Mouse (Mus musculus) forebrain, embryonic 11.5 days (tissue): ENCODE measurements around the gene Syt16. TPM values are rescaled to one million over a fixed set of nuclear protein-coding genes. Genes with fewer than 3 reads are reported as not detected.

Experiments used
- ATAC-seq: fragments of 200-750 bp; cut with Nextera tagmentation; replicated peaks from 2 replicates; pipeline ENCODE4 v1.8.0; 2017; ENCODE audit warnings: moderate TSS enrichment; ENCODE audit not compliant: low FRiP score
- DNase-seq: peaks from one replicate; pipeline ENCODE4 v3.0.0-alpha.2; 2017; ENCODE audit warnings: low spot score
- H3K27ac ChIP-seq: fragments of 300-500 bp; sonication (generic); 2 replicates; pipeline ENCODE4 v1.5.1; 2014; ENCODE audit warnings: low read depth, low read length
- H3K27me3 ChIP-seq: fragments of 300-500 bp; sonication (generic); 2 replicates; pipeline ENCODE4 v1.6.1; 2014; ENCODE audit warnings: mild to moderate bottlenecking, low read length, mixed read lengths; ENCODE audit not compliant: control insufficient read depth, insufficient read depth
- H3K36me3 ChIP-seq: fragments of 300-500 bp; sonication (generic); 2 replicates; pipeline ENCODE4 v1.6.1; 2014; ENCODE audit warnings: mild to moderate bottlenecking, low read length, moderate library complexity, mixed read lengths; ENCODE audit not compliant: control insufficient read depth, insufficient read depth
- H3K4me1 ChIP-seq: fragments of 300-500 bp; sonication (generic); replicated peaks from 2 replicates; pipeline ENCODE4 v1.6.1; 2014; ENCODE audit warnings: low read length, mixed read lengths; ENCODE audit not compliant: control insufficient read depth, insufficient read depth
- H3K4me2 ChIP-seq: fragments of 300-500 bp; sonication (generic); 2 replicates; pipeline ENCODE4 v1.6.1; 2014; ENCODE audit warnings: low read depth, mild to moderate bottlenecking, low read length, moderate library complexity, mixed read lengths; ENCODE audit not compliant: severe bottlenecking
- H3K4me3 ChIP-seq: fragments of 300-500 bp; sonication (generic); 2 replicates; pipeline ENCODE4 v1.5.1; 2014; ENCODE audit warnings: low read depth, low read length
- H3K9ac ChIP-seq: fragments of 300-500 bp; sonication (generic); 2 replicates; pipeline ENCODE4 v1.6.1; 2014; ENCODE audit warnings: low read length
- H3K9me3 ChIP-seq: fragments of 300-500 bp; sonication (generic); 2 replicates; pipeline ENCODE4 v1.6.1; 2016; ENCODE audit warnings: low read length, mixed read lengths; ENCODE audit not compliant: control insufficient read depth
- WGBS: fragments of 180-500 bp; shearing (Covaris S2); extraction: QIAGEN DNeasy Blood & Tissue Kit; methylation state at CpG from one replicate; pipeline ENCODE4 v1.1.7; 2014; 5-methylcytosine and 5-hydroxymethylcytosine counted together
- polyA plus RNA-seq: library from polyadenylated mRNA; unstranded; fragments of >200 nt; fragmentation: Nextera tagmentation; extraction: Ambion mirVana; gene quantifications from 2 replicates; pipeline ENCODE4 v1.2.1, GENCODE M21; 2014

The Syt16 gene
- polyA plus RNA-seq, 1 experiment from 2014 or later = 4.9 TPM

- ATAC-seq (no peak), DNase-seq (no peak)
- Histone ChIP-seq H3K9me3 (no peaks in the 10 kb centered on the region), H3K36me3 (no peaks in the 10 kb centered on the region), H3K4me1 (no peaks in the 10 kb centered on the region), H3K4me2 (no peak overlapping the region), H3K4me3 (no peak overlapping the region), H3K27ac (no peak overlapping the region), H3K9ac (no peak overlapping the region), H3K27me3 (no peaks in the 10 kb centered on the region)
- 89% methylated on average over 10 of the region's 10 CpGs for WGBS
Measured at GRCm38 (mm10) chr12:74230808-74231207, 233.3 kb downstream of the Syt16 start.

GRCm38 (mm10) chr12:74232845-74233244 is 235.4 kb downstream of the Syt16 start:
- Histone ChIP-seq H3K27me3 (no peaks in the 10 kb centered on the region), H3K4me2 (no peak overlapping the region), H3K9me3 (no peaks in the 10 kb centered on the region), H3K4me1 (no peaks in the 10 kb centered on the region), H3K4me3 (no peak overlapping the region), H3K36me3 (no peaks in the 10 kb centered on the region), H3K27ac (no peak overlapping the region), H3K9ac (no peak overlapping the region)
- DNase-seq (no peak), ATAC-seq (no peak)
- 74% methylated on average over 1 of the region's 1 CpGs for WGBS

- H3K36me3 ChIP-seq = no peaks in the 10 kb centered on the region
- DNase-seq (no peak), ATAC-seq (no peak)
- no peaks in the 10 kb centered on the region for H3K9me3 ChIP-seq
- no peaks in the 10 kb centered on the region for H3K27me3 ChIP-seq
- WGBS = 85% methylated on average over 8 of the region's 8 CpGs
- no peak overlapping the region for H3K27ac ChIP-seq
- H3K4me2 ChIP-seq = no peak overlapping the region
- no peaks in the 10 kb centered on the region for H3K4me1 ChIP-seq
- H3K4me3 ChIP-seq = no peak overlapping the region
- no peak overlapping the region for H3K9ac ChIP-seq
Measured at GRCm38 (mm10) chr12:74236191-74236590, 238.7 kb downstream of the Syt16 start.

GRCm38 (mm10) chr12:74238056-74238455 is 240.6 kb downstream of the Syt16 start:
- no peak for ATAC-seq
- Histone ChIP-seq H3K27me3 (no peaks in the 10 kb centered on the region), H3K4me1 (no peaks in the 10 kb centered on the region), H3K36me3 (no peaks in the 10 kb centered on the region), H3K4me2 (no peak overlapping the region), H3K9ac (no peak overlapping the region), H3K27ac (no peak overlapping the region), H3K4me3 (no peak overlapping the region), H3K9me3 (no peaks in the 10 kb centered on the region)
- 81% methylated on average over 7 of the region's 7 CpGs for WGBS
- no peak for DNase-seq

GRCm38 (mm10) chr12:74238806-74239205 is 241.3 kb downstream of the Syt16 start:
- no peak overlapping the region for H3K4me3 ChIP-seq
- no peaks in the 10 kb centered on the region for H3K27me3 ChIP-seq
- no peaks in the 10 kb centered on the region for H3K36me3 ChIP-seq
- no peaks in the 10 kb centered on the region for H3K9me3 ChIP-seq
- H3K4me1 ChIP-seq = no peaks in the 10 kb centered on the region
- no peak overlapping the region for H3K4me2 ChIP-seq
- H3K27ac ChIP-seq = no peak overlapping the region
- DNase-seq (no peak), ATAC-seq (no peak)
- no peak overlapping the region for H3K9ac ChIP-seq
- WGBS = 85% methylated on average over 2 of the region's 2 CpGs

GRCm38 (mm10) chr12:74264846-74265245 is 267.4 kb downstream of the Syt16 start:
- H3K4me3 ChIP-seq = no peak overlapping the region
- DNase-seq (no peak), ATAC-seq (no peak)
- no peaks in the 10 kb centered on the region for H3K36me3 ChIP-seq
- 62% methylated on average over 3 of the region's 3 CpGs for WGBS
- no peak overlapping the region for H3K4me2 ChIP-seq
- no peaks in the 10 kb centered on the region for H3K27me3 ChIP-seq
- H3K9ac ChIP-seq = no peak overlapping the region
- no peak overlapping the region for H3K27ac ChIP-seq
- no peaks in the 10 kb centered on the region for H3K9me3 ChIP-seq
- no peaks in the 10 kb centered on the region for H3K4me1 ChIP-seq

GRCm38 (mm10) chr12:74267049-74267448 is 269.6 kb downstream of the Syt16 start:
- Histone ChIP-seq H3K9ac (no peak overlapping the region), H3K27ac (no peak overlapping the region)

GRCm38 (mm10) chr12:74268644-74269285 is 271.3 kb downstream of the Syt16 start:
- WGBS = 75% methylated on average over 15 of the region's 15 CpGs
- peak; percentile 53; the same call in 1 of the 2 replicates for ATAC-seq
- no peak overlapping the region for H3K4me2 ChIP-seq

More at GRCm38 (mm10) chr12:74267049-74267448, 269.6 kb downstream of the Syt16 start:
- Histone ChIP-seq H3K4me3 (no peak overlapping the region), H3K36me3 (no peaks in the 10 kb centered on the region), H3K4me2 (no peak overlapping the region), H3K4me1 (no peaks in the 10 kb centered on the region), H3K9me3 (no peaks in the 10 kb centered on the region), H3K27me3 (no peaks in the 10 kb centered on the region)
- WGBS = 92% methylated on average over 4 of the region's 4 CpGs
- no peak for ATAC-seq
- no peak for DNase-seq

GRCm38 (mm10) chr12:74272545-74272944 is 275.1 kb downstream of the Syt16 start:
- H3K27ac ChIP-seq = no peak overlapping the region
- H3K4me2 ChIP-seq = no peak overlapping the region
- no peak overlapping the region for H3K9ac ChIP-seq
- WGBS = 95% methylated on average over 17 of the region's 17 CpGs
- no peaks in the 10 kb centered on the region for H3K4me1 ChIP-seq
- no peaks in the 10 kb centered on the region for H3K36me3 ChIP-seq
- DNase-seq = no peak
- ATAC-seq = no peak
- H3K4me3 ChIP-seq = no peak overlapping the region
- H3K9me3 ChIP-seq = no peaks in the 10 kb centered on the region
- no peaks in the 10 kb centered on the region for H3K27me3 ChIP-seq

More at GRCm38 (mm10) chr12:74268644-74269285, 271.3 kb downstream of the Syt16 start:
- H3K36me3 ChIP-seq = no peaks in the 10 kb centered on the region
- H3K4me3 ChIP-seq = no peak overlapping the region
- no peaks in the 10 kb centered on the region for H3K9me3 ChIP-seq
- no peaks in the 10 kb centered on the region for H3K4me1 ChIP-seq
- H3K27me3 ChIP-seq = no peaks in the 10 kb centered on the region
- no peak overlapping the region for H3K9ac ChIP-seq
- DNase-seq = no peak
- no peak overlapping the region for H3K27ac ChIP-seq
